Mouse (Mus musculus): ENCODE data around the gene Fbxo17.
A peak's percentile ranks its signal among the peaks of the same experiment; 100 is the strongest.
"Not testable (repeated sequence)": the region's sequence is repeated elsewhere in the genome, so short reads cannot be mapped to it uniquely, and the experiment has no call there.

Fbxo17 gene

DNA sequence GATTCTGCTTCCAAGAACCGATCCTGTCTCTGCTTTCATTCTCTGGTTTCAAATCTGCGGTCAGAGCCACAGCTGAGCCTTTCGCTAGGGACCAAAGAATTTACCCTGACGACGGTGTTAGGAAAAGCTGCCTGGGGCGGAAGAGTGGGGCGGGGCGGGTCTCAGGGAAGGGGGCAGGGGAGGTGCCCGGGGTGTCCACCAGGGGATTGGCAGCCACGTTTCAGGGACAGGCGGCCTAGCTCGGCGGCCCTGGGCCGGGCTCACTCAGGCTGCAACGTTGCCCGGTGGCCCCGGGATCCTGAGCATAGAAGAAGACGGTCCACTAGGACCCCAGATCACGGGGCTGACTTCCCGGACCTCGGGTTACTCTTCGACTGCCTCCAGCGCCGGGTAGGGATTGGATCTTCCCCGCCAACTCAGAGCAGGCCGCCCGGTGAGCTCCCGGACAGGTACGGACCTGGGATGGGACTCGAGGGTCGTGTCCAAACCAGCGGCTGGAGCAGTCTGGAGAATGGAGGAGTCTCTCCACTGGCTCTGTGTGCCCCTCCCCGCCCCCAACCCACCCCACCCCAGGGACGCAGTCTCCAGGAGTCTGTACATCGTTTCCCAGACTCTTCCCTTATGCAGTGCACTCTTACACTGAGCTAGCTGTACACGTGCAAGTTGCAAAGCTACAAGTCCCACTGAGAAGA, at the start of gene Fbxo17:
Gene Fbxo17, plus strand, starts transcription at position 215 of the 692 bp plus-strand sequence.
- DNase-seq, result peak; percentile 42 to 56

DNA sequence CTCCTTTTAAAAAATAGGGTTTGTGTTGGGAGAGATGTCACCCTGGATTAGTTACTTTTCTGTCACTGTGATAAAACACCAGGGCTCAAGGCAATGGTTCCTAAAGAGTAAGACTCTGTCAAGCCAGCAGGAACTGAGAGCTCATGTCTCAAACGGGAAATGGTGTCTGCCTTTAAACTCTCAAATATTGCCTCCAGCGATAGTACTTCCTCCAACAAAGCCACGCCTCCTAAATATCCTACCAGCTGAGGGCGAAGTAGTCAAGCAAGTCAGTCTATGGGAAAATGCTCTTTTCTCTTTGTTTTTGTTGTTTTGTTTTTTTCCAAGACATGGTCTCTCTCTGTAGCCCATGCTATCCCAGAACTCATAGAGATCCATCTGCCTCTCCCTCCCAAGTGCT, 45.4 kb upstream of the Fbxo17 start:
- DNase-seq, result no peak

GRCm38 (mm10) chr7:28672276-28672675, 44.3 kb upstream of the Fbxo17 start:
- no peak for DNase-seq

- DNase-seq, result not testable (repeated sequence)
Measured at GRCm38 (mm10) chr7:28672786-28673185, 43.8 kb upstream of the Fbxo17 start.

GRCm38 (mm10) chr7:28674994-28675393, 41.6 kb upstream of the Fbxo17 start:
- DNase-seq, result no peak

DNA sequence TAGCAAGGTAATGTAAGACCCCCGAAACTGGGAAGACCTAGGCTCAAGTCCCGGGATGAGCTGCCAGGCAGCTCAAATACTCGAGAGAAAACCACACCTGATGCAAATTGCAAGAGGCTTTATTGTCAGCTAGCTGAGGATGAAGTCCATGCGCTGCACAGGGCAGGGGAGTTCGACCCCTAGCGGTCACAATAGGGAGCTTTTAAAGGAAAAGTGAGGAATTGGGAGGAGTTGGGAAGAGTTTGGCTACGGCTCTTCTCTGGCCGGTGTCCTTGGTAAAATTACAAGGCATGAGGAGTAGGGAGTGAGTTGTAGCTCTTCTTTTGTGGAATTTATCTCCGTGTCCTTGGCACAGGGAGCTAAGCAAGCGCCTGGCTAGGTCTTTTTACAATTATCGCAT, 40.9 kb upstream of the Fbxo17 start:
- peak; percentile 25 to 49 for DNase-seq

- no peak for DNase-seq
Measured at GRCm38 (mm10) chr7:28676811-28677541, 39.6 kb upstream of the Fbxo17 start.

DNA sequence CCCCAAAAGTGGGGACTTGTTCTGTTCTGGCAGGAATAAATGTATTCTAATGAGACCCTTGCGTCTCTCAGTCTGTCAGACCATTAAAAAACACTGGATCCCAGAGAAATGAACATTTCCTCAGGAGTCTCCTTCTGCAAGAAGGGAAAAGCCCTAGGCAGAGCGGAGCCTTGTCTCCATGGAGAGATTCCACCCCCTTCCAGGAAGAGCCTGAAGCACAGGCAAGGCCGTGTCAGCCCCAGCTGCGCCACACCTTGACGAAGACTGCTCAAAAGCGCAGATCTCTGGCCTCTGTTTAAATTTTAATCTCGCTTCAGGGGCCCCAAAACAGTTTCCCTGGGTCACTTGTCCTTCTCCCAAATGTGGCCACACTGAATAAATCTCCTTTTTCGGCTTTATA, 39.0 kb upstream of the Fbxo17 start:
- no peak for DNase-seq

- DNase-seq, result no peak
Measured at GRCm38 (mm10) chr7:28691075-28691474, 25.5 kb upstream of the Fbxo17 start.

DNA sequence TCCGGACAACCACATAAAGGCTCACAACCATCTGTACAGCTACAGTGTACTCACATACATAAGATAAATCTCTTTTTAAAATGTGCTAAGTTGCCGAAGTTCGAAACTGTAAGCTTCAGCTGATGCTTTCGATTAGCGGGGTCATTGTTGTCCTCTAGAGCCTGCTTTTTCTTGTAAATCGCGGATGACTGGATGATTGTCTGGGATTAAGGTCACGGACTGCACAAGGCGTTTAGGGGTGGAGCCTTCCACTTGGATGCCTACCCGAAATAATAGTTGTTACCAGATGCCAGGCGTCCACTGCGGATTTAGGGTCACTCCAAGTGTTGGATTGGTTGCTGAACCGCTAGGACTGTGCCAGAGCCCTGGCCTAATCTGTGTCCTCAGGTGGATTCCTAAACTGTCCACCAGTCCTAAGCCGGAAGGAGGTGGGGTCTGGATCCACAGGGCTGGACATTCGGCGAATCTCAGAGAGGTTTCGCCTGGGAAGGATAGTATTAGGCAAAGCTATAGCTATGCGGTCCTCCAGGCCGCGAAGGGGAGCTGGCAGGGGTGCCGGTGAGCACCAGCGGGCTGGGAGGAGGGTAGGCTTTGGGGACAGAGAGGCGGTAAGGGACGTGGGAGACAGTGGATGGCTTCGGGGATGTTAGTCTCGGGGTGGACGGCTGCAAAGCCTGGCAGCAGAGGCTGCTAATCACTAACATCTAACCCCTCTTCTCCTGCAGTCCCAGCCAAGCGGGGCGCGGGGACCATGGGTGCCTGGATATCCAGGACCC, 23.9 kb upstream of the Fbxo17 start, which contains the start of gene Fbxo27:
Gene Fbxo27, plus strand, starts transcription at position 305 of the 776 bp plus-strand sequence.
- DNase-seq, result peak; percentile 79 to 81

DNA sequence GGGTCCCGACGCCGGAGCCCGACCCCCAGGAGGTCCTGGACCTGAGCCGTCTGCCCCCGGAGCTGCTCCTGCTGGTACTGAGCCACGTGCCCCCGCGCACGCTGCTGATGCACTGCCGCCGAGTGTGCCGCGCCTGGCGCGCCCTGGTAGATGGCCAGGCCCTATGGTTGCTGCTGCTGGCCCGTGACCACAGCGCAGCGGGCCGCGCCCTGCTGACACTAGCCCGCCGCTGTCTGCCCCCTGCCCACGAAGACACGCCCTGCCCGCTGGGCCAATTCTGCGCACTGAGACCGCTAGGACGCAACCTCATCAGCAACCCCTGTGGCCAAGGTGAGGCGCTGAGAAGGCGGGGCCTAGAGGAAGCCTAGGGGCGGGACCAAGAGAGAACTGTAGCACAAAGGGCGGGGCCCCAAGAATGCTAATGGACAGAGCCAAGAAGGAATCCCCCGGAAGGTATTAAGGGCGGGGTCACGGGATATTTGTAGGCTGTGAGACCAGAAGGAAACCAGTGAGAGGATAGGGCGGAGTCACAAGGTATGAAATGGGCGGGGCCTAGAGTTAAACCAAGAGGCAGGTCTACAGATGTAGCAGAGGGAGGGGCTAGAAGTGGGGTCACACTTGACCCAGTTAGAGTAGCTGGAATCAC, 23.2 kb upstream of the Fbxo17 start:
- peak; percentile 91 for DNase-seq

GRCm38 (mm10) chr7:28694423-28694822, 22.2 kb upstream of the Fbxo17 start:
- DNase-seq, result peak; percentile 10 to 19

DNA sequence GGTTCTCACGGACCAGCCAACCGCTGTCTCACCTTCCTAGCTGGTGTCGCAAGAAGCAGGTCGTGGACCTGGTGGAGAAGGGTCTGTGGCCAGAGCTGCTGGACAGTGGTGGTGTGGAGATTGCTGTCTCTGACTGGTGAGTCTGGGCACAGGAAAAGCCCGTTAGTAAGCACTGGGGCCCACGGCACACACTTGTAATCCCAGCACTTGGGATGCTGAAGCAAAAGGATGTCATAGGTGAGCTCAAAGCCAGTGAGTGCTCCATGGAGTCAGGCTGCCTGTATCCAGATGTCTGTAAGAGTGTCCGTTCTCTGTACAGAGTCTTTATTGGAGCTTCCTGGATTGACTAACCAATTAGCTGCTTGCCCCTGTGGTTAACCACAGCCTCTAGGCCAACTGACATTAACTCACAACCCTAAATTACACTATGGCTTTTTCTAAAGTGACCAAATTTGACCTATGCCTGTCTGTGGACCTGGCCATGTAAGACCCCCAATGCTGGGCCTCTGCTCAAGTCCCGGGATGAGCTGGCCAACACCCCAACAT, 21.6 kb upstream of the Fbxo17 start:
- DNase-seq, result no peak

DNA sequence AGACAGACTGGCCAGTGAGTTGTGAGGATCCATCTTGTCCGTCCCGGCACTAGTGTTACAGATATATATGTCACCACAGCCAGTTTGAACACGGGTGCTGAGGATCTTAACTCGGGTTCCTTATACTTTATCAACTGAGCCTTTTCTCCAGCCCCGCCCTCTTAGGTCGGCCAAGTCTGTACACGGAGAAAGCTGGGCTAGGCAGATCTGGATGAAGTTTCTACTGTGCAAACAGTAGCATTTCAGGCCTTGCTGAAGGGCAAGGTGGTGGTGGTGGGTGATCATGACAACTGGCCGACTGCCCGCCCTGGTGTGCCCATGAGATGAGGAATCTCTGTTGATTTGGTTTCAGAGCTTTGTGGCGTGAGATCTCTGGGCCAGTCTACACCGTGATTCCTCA, 19.3 kb upstream of the Fbxo17 start:
- DNase-seq, result no peak

DNA sequence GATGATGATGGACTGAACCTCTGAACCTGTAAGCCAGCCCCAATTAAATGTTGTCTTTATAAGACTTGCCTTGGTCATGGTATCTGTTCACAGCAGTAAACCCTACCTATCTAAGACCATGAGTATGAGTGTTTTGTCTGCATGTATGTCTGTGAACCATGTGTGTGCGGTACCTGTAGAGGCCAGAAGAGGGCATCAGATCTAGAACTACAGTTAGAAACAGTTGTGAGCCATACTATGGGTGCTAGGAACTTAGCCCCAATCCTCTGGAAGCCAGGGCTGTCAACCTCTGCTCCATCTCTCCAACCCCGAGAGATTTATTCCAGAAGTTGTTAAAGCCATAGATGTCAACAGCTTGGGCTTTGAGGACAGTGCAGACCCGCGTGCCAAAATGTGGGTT, 16.3 kb upstream of the Fbxo17 start:
- no peak for DNase-seq

DNA sequence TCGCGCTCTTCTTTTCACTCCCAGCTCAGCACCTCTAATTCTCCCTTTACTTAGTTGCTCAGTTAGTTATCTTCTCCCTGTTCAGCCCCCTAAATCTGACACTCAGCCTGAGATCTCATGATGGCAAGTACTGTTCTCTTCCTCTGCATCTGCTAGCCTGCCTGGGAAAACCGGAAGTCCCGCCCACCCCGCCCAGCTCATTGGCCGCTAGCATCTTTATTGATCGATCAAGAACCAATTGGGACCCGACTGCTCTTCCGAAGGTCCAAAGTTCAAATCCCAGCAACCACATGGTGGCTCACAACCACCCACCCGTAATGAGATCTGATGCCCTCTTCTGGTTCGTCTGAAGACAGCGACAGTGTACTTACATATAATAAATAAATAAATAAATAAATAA, 15.3 kb upstream of the Fbxo17 start:
- not testable (repeated sequence) for DNase-seq

DNA sequence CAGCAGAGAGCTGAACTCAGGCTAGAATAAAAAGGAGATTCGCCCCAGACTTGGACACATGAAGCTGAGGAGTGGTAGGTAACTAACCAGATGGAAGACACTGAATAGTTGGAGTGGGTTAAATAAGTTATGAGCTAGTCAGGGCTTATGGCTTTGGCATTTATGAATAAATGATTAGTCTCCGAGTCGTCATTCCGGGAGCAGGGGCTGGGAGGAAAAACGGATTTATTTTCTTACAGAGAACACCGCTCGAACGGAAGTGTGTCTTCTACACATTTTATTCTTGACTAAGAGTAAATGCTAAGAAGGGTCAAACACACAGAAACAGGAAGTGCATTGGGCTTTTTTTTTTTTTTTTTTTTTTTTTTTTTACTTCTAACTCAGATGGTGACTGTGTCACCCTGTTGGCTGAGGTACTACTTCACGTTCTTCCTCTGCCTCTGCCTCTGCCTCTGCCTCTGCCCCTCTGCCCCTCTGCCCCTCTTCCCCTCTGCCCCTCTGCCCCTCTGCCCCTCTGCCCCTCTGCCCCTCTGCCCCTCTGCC, 13.9 kb upstream of the Fbxo17 start:
- no peak for DNase-seq

GRCm38 (mm10) chr7:28709454-28709853, 7.2 kb upstream of the Fbxo17 start:
- DNase-seq, result no peak

DNA sequence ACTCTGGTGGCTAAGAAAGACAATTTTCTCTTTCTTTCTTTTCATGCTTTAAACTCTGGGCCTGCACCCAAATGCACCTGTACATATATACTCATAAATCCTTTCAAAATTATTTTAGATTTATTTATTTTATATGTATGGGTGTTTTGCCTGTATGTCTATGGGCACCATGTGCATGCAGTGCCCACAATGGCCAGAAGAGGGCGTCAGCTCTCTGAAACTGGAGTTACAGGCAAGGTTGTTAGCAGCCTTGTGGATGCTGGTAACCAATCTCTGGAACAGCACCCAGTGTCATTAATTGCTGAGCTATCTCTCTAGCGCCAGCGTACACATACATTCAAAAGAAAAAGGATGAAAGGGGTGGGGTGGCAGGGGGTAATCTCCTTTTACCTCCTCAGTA, 5.6 kb upstream of the Fbxo17 start:
- DNase-seq, result no peak

DNA sequence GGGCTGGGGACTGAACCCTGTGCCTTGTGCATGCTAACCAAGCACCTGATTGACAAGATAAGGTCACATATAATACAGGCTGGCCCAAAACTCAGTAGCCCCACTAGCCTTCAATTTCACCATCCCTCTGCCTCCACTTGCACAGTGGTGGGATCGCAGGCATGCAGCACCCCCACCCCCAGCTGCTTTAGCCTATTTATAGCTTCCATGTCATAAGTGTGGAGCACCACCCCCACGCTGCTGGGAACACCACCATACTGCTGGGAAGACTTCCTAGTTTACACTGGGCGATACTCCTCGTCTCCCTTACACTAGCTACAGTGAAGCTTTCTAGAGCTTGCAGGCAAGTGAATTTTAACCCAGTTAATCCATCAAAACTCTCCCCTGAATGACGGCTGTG, 1.9 kb upstream of the Fbxo17 start:
- no peak for DNase-seq

- DNase-seq, result no peak
Measured at GRCm38 (mm10) chr7:28715598-28715997, 1.0 kb upstream of the Fbxo17 start.

DNA sequence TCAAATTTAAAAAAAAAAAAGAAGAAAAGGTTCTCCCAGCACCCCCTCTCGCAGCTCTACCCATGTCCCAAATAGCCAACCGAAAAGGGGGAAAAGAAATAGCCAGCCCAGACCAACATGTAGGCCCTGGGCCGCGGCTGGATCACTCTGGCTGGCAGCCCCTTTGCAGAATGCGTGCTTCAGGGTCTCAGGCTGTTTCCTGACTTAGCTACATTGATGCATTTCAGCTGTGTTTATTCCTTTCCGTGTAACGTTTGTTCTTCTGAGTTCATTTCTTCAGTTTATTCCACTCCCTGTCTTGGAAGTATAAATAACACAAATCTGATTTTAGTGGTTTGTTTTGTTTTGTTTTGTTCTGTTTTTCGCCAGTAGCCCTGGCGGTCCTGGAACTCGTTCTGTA, 1.1 kb downstream of the Fbxo17 start:
- DNase-seq, result no peak

All from cerebellum, postnatal 14 days (tissue).